35 mouse cellular contexts compared by ENCODE assay signal in genomic region chr9:51268852-51269251, GRCm38 (mm10). TPM values are rescaled to one million over a fixed set of nuclear protein-coding genes. Genes with fewer than 3 reads are reported as not detected.
DNase-seq lines count a peak whose midpoint lies in the region; ATAC-seq and TF ChIP-seq lines count a peak whose summit lies in the region.
"Had no signal": no experiment of that assay in that cellular context is flagged by ENCODE, and none has a peak within 500 bp of the region (broad histone marks: within the 10 kb centered on the region; RNA-seq: fewer than 3 reads in every experiment).

No protein-coding gene starts in this region.

- no peaks in the 10 kb centered on the region for H3K36me3 ChIP-seq in heart, embryonic 10.5 days
- H3K36me3 ChIP-seq in stomach, embryonic 15.5 days: no peaks in the 10 kb centered on the region
- no peaks in the 10 kb centered on the region for H3K36me3 ChIP-seq in stomach, postnatal 0 days (ENCODE audit: control insufficient read depth, insufficient read depth, low read length)
- H3K36me3 ChIP-seq in midbrain, embryonic 15.5 days (replicated peaks): no peaks in the 10 kb centered on the region
- H3K36me3 ChIP-seq: embryonic facial prominence, embryonic 12.5 days; forebrain, embryonic 10.5 days; hindbrain, embryonic 10.5 days; hindbrain, embryonic 13.5 days had no signal

- no peak for TF ChIP-seq EP300 in stomach, postnatal 0 days (optimal IDR thresholded peaks at IDR 0.05)

- no peaks in the 10 kb centered on the region for H3K9me3 ChIP-seq in heart, embryonic 10.5 days
- H3K9me3 ChIP-seq in stomach, embryonic 15.5 days: no peaks in the 10 kb centered on the region
- H3K9me3 ChIP-seq in stomach, postnatal 0 days (ENCODE audit: control insufficient read depth, low read length): no peaks in the 10 kb centered on the region
- no peaks in the 10 kb centered on the region for H3K9me3 ChIP-seq in midbrain, embryonic 15.5 days
- H3K9me3 ChIP-seq: embryonic facial prominence, embryonic 12.5 days; forebrain, embryonic 10.5 days; forebrain, embryonic 13.5 days; hindbrain, embryonic 10.5 days; hindbrain, embryonic 13.5 days had no signal

- no peak overlapping the region for H3K4me2 ChIP-seq in stomach, embryonic 15.5 days
- H3K4me2 ChIP-seq in stomach, postnatal 0 days (replicated peaks; ENCODE audit: low read depth): no peak overlapping the region
- no peak overlapping the region for H3K4me2 ChIP-seq in midbrain, embryonic 15.5 days
- H3K4me2 ChIP-seq: embryonic facial prominence, embryonic 12.5 days; forebrain, embryonic 13.5 days; heart, embryonic 11.5 days; hindbrain, embryonic 13.5 days had no signal

- H3K9ac ChIP-seq in stomach, embryonic 15.5 days: no peak overlapping the region
- H3K9ac ChIP-seq in stomach, postnatal 0 days (ENCODE audit: low read length): no peak overlapping the region
- H3K9ac ChIP-seq in midbrain, embryonic 15.5 days: no peak overlapping the region
- H3K9ac ChIP-seq: embryonic facial prominence, embryonic 12.5 days; forebrain, embryonic 13.5 days; hindbrain, embryonic 13.5 days had no signal

- TF ChIP-seq CTCF in stomach, postnatal 0 days (IDR thresholded peaks at IDR 0.05; ENCODE audit: low read depth): no peak

- no peak overlapping the region for H3K4me3 ChIP-seq in heart, embryonic 10.5 days
- H3K4me3 ChIP-seq in stomach, embryonic 15.5 days (replicated peaks): no peak overlapping the region
- no peak overlapping the region for H3K4me3 ChIP-seq in stomach, postnatal 0 days (ENCODE audit: low read depth, low read length)
- no peak overlapping the region for H3K4me3 ChIP-seq in midbrain, embryonic 15.5 days
- H3K4me3 ChIP-seq: embryonic facial prominence, embryonic 12.5 days; erythroblast, embryonic 14.5 days; forebrain, embryonic 10.5 days; forebrain, embryonic 13.5 days; heart, adult 2 months; hindbrain, embryonic 10.5 days; hindbrain, embryonic 13.5 days had no signal

- intact Hi-C loops in heart, postnatal 14 days (cut with DNase I): no loop called here
- intact Hi-C loops in left cerebral cortex, postnatal 36 days (cut with DNase I): no loop called here

- DNase-seq in heart, embryonic 10.5 days (ENCODE audit: low spot score): peak; percentile 46
- no peak for DNase-seq in heart, postnatal 14 days
- no peak for DNase-seq in stomach, postnatal 0 days (ENCODE audit: low spot score)
- DNase-seq in fat pad, adult 2 months (ENCODE audit: extremely low read depth, low read depth, low spot score): peak; percentile 85
- no peak for DNase-seq in left cerebral cortex, postnatal 36 days (ENCODE audit: low spot score in 2 of 2)
- DNase-seq: adrenal gland, postnatal 10 days; adrenal gland, postnatal 36 days; cerebellum, adult 18-20 months; cerebellum, adult 9-10 months; cerebellum, postnatal 14 days; gastrocnemius, postnatal 10 days; gastrocnemius, postnatal 36 days; heart, adult 2 months; heart, postnatal 36 days had no signal

- no peaks in the 10 kb centered on the region for H3K4me1 ChIP-seq in heart, embryonic 10.5 days
- H3K4me1 ChIP-seq in stomach, embryonic 15.5 days: no peaks in the 10 kb centered on the region
- no peaks in the 10 kb centered on the region for H3K4me1 ChIP-seq in stomach, postnatal 0 days (replicated peaks; ENCODE audit: control insufficient read depth, insufficient read depth)
- H3K4me1 ChIP-seq in midbrain, embryonic 15.5 days: no peaks in the 10 kb centered on the region
- H3K4me1 ChIP-seq: embryonic facial prominence, embryonic 12.5 days; forebrain, embryonic 13.5 days; hindbrain, embryonic 10.5 days; hindbrain, embryonic 13.5 days had no signal

- H3K27me3 ChIP-seq in heart, embryonic 10.5 days (ENCODE audit: insufficient read depth, poor library complexity, severe bottlenecking): no peaks in the 10 kb centered on the region
- no peaks in the 10 kb centered on the region for H3K27me3 ChIP-seq in stomach, embryonic 15.5 days (replicated peaks)
- no peaks in the 10 kb centered on the region for H3K27me3 ChIP-seq in stomach, postnatal 0 days (ENCODE audit: control insufficient read depth, insufficient read depth, low read length)
- H3K27me3 ChIP-seq in midbrain, embryonic 15.5 days (replicated peaks): no peaks in the 10 kb centered on the region
- H3K27me3 ChIP-seq: embryonic facial prominence, embryonic 12.5 days; forebrain, embryonic 13.5 days; Patski had no signal

- H3K27ac ChIP-seq in heart, embryonic 10.5 days: no peak overlapping the region
- peak overlapping the region; percentile 26; the same call in 1 of the 2 replicates for H3K27ac ChIP-seq in stomach, embryonic 15.5 days
- no peak overlapping the region for H3K27ac ChIP-seq in stomach, postnatal 0 days (replicated peaks)
- H3K27ac ChIP-seq in midbrain, embryonic 15.5 days: no peak overlapping the region
- H3K27ac ChIP-seq: embryonic facial prominence, embryonic 12.5 days; forebrain, embryonic 10.5 days; forebrain, embryonic 13.5 days; heart, adult 2 months; hindbrain, embryonic 10.5 days; hindbrain, embryonic 13.5 days had no signal

- 87% methylated on average over 5 of the region's 5 CpGs for WGBS in heart, embryonic 10.5 days
- WGBS in stomach, embryonic 15.5 days: 70% methylated on average over 5 of the region's 5 CpGs
- 54% methylated on average over 5 of the region's 5 CpGs for WGBS in stomach, postnatal 0 days
- 70% methylated on average over 5 of the region's 5 CpGs for WGBS in midbrain, embryonic 15.5 days

- no peak for ATAC-seq in stomach, embryonic 15.5 days (ENCODE audit: insufficient read depth, low FRiP score, low read depth)
- ATAC-seq in stomach, postnatal 0 days (ENCODE audit: low FRiP score, low TSS enrichment): no peak
- no peak for ATAC-seq in midbrain, embryonic 15.5 days (replicated peaks)
- ATAC-seq: CD4-positive, CD25-positive, alpha-beta regulatory T cell, adult 4 months; forebrain, embryonic 13.5 days; forebrain, embryonic 16.5 days; hindbrain, embryonic 16.5 days; inflammation-experienced regulatory T-cells, adult 6 months; Patski had no signal

RNA-seq across cellular contexts. Expression of gene Colca2, which starts 9.5 kb away (rescaled TPM):
- polyA plus RNA-seq in heart, embryonic 10.5 days (2016; fragmentation: Nextera tagmentation; extraction: Ambion mirVana): 3.7 and 4.1 TPM in 2 replicates
- 1 to 10 TPM in 1 of 2 experiments, under 1 TPM in 1; 0.67 to 1.1 TPM for total RNA-seq in heart, postnatal 14 days (2021)
- 6.3 and 6.7 TPM in 2 replicates for polyA plus RNA-seq in stomach, embryonic 15.5 days (2015; fragmentation: Nextera tagmentation; extraction: Ambion mirVana)
- polyA plus RNA-seq in stomach, postnatal 0 days (2015; fragmentation: Nextera tagmentation; extraction: Ambion mirVana): 11.1 and 11.2 TPM in 2 replicates
- 1 to 10 TPM in 1 of 2 experiments, under 1 TPM in 1; 0.75 to 1.2 TPM for total RNA-seq in left cerebral cortex, postnatal 36 days (2021)
- 0.57 and 1.1 TPM in 2 replicates for polyA plus RNA-seq in midbrain, embryonic 15.5 days (2015; fragmentation: Nextera tagmentation; extraction: Ambion mirVana)
- total RNA-seq: granulocyte monocyte progenitor cell, adult 5-6 weeks had no signal
- polyA plus RNA-seq: erythroblast, embryonic 14.5 days had no signal

RNA-seq across cellular contexts. Expression of gene Pou2af1, which starts 55.3 kb away (rescaled TPM):
- polyA plus RNA-seq in heart, embryonic 10.5 days (2016; fragmentation: Nextera tagmentation; extraction: Ambion mirVana): 0.08 TPM in 1 of 2 replicates, not detected in the other
- total RNA-seq in heart, postnatal 14 days (2021): under 1 TPM; 0.48 to 0.61 TPM
- polyA plus RNA-seq in stomach, embryonic 15.5 days (2015; fragmentation: Nextera tagmentation; extraction: Ambion mirVana): 0.23 and 0.26 TPM in 2 replicates
- polyA plus RNA-seq in stomach, postnatal 0 days (2015; fragmentation: Nextera tagmentation; extraction: Ambion mirVana): 0.12 and 0.13 TPM in 2 replicates
- not detected for total RNA-seq in left cerebral cortex, postnatal 36 days (2021)
- 0.10 and 0.14 TPM in 2 replicates for polyA plus RNA-seq in midbrain, embryonic 15.5 days (2015; fragmentation: Nextera tagmentation; extraction: Ambion mirVana)
- total RNA-seq: adrenal gland, postnatal 36 days; granulocyte monocyte progenitor cell, adult 5-6 weeks had no signal
- polyA plus RNA-seq: embryonic facial prominence, embryonic 12.5 days; forebrain, embryonic 10.5 days; forebrain, embryonic 16.5 days; heart, embryonic 14.5 days; hindbrain, embryonic 10.5 days; Patski had no signal

RNA-seq across cellular contexts. Expression of gene 1810046K07Rik, which starts 59.9 kb away (rescaled TPM):
- not detected in 2 replicates for polyA plus RNA-seq in heart, embryonic 10.5 days (2016; fragmentation: Nextera tagmentation; extraction: Ambion mirVana)
- not detected for total RNA-seq in heart, postnatal 14 days (2021)
- polyA plus RNA-seq in stomach, embryonic 15.5 days (2015; fragmentation: Nextera tagmentation; extraction: Ambion mirVana): 0.50 and 0.72 TPM in 2 replicates
- 0.23 and 0.27 TPM in 2 replicates for polyA plus RNA-seq in stomach, postnatal 0 days (2015; fragmentation: Nextera tagmentation; extraction: Ambion mirVana)
- total RNA-seq in left cerebral cortex, postnatal 36 days (2021): not detected
- polyA plus RNA-seq in midbrain, embryonic 15.5 days (2015; fragmentation: Nextera tagmentation; extraction: Ambion mirVana): not detected in 2 replicates
- total RNA-seq: adrenal gland, adult 18-20 months; adrenal gland, postnatal 36 days; ES-E14; gastrocnemius, adult 18-20 months; gastrocnemius, postnatal 10 days; gastrocnemius, postnatal 36 days; granulocyte monocyte progenitor cell, adult 5-6 weeks; heart, adult 2 months; heart, postnatal 36 days had no signal
- polyA plus RNA-seq: C2C12; CD4-positive, CD25-positive, alpha-beta regulatory T cell, adult 4 months; embryonic facial prominence, embryonic 12.5 days; forebrain, embryonic 10.5 days; forebrain, embryonic 13.5 days; forebrain, embryonic 16.5 days; heart, embryonic 11.5 days; heart, embryonic 14.5 days; heart, postnatal 0 days; hindbrain, embryonic 10.5 days; hindbrain, embryonic 13.5 days; hindbrain, embryonic 16.5 days; Patski had no signal

Comparison
In these comparisons a context has a peak if more than half of its experiments do, and no peak if none do; other contexts are left out.
1. DNase-seq: peak in heart, embryonic 10.5 days (single experiment) and fat pad, adult 2 months (single experiment); none in heart, postnatal 14 days (0 of 2), stomach, postnatal 0 days (single experiment) and left cerebral cortex, postnatal 36 days (0 of 2).